Mouse (Mus musculus) cerebellum, postnatal 4 days (tissue): Measurements from ENCODE around the gene Ostm1.

Experiments
- DNase-seq, 2 experiments: peaks; one replicate each; pipeline ENCODE4 v3.0.0; 2022; ENCODE audit warnings: low spot score in 2 of 2, mixed read lengths in 1 of 2

Ostm1 gene

DNA sequence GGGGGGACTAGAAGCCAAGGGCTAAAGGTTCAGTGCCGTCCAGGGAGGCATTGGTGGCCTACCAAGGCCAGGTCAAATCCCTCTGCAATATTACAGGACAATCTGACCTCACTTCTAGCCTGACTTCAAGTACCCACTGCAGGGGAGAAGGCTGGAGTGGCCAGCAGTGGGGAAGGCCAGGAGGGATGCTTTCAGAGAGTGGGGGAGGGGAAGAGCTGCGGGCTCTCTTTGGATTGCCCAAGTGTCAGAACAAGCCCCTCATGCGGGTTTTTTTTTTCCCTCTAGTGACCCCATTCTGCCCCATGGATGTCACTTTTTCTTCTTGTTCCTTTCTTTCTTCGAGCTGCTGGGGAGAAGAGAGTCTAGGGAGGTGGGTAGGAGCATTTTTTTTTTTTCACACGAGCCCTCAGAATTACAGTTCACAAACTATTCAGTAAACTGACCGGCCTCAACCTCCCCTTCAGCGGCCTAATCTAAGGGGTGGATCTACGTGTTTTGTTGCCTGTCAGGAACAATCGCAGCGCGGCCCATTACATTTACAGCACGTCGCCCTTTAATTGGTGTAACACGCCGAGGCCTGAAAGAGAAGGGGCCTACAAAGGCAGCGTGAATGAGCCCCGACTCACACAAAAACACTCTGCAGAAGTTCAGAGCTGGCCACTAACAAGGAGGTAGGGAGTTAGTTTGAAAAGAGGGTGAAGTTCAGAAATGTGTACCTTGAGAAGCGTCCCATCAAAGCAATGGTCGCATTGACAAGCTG, 47.2 kb downstream of the Ostm1 start:
- no peak for DNase-seq

DNA sequence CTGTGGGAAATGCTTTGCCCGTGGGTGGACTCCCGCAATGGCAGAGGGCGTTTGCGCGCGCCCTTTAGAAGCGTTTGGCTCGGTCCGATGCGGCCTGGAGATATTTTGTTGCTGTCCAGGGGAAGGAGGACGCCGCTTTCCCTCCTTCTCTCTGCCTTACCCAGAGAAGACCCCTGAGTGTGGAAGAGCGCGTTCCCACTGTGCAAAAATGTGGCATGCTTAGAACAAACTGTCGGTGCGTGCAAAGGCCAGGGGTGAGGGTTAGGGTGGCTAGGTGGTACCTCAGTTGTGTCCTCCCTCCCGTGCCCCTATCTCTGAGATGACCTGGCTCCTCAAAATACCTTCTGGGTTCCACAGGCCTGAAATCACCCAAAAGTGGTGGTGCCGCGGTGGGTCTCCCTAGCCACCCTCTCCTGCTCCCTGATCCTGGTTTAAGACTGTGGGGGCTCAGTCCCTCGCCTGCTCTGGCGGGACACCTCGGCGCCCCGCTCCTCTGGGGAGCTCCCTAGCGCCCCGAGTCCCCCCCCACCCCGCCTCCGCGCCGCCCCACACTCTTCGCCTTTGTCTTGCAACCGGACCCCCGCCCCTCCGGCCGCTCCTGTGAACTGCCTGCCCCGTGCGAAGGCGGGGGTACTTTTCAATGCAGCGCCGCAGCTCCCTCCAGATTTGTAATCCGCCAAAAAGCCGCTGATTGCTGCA, 48.3 kb downstream of the Ostm1 start:
- no peak for DNase-seq

DNA sequence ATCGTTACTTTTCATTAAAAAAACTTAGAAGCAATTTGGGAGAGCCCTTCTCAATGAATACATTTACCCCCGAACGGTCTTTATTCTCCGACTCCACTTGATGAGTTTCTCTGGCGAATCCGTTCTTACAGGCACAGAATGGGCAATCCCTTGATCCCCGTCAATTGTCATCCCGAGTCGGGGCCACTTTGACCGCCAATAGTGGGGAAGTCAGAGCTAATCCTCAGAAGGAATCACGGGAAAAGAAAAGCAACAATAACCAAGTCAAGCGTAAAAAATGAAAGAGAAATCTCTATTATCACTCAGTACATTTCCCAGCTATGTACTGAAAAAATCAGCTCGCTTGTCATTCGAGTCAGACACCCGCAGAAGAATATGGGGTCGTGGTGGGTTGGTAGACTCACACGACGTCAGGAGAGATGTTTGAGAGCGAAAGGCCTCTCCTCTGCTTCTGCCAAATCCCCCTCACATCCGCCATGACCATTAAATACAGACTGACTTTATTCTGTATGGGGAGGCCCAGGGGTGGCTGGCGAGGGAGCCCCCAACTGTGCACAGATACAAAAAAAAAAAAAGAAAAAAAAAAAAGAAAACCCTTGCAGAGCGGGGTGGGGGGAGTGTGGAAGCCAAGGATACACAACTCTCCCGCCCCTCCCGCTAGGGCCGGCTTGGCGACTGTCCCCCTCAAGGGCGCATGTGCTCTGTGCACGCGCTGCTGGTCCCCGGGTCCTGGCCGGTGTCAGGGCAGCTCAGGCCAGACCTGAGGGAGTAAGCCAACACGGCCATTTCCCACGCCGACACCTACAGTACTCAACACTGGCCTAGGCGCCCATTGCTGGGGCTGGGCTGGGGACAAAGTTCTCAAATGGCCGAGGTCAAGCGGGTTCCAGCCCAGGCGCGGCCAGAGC, 49.1 kb downstream of the Ostm1 start:
- DNase-seq = no peak

DNA sequence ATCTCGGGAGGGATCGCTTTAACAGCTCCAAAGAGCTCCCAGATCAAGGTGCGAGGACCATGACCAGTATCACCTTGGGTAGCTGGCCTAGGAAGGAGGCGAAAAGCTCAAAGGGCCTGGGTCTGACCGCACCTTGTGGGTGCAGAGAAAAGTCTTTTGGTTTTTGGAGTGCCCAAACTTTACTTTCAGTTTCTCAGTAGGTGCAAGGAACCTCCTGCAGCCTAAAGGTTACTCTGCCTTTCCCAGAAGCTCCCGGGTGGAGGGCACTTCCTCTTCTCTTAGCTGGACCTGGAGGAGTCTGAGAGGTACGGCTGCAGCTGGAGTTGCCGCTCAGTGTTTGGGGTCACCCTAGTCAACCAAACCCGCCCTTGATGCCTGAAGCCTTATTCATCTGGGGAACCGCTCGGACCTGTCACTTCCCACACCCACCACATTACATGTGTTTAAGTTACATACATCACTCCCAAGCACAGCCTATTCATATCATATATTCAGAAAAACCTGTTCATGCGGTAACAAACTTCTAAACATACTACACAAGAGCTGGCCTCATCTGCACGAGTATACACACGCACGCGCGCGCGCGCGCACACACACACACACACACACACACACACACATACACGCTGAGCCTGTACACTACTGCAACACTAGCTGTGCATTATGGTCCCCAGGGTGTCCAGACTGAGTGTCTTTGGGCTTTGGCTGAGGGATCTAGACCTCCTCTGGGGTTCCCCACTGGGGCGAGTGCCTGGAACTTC, 49.9 kb downstream of the Ostm1 start:
- DNase-seq = no peak

DNA sequence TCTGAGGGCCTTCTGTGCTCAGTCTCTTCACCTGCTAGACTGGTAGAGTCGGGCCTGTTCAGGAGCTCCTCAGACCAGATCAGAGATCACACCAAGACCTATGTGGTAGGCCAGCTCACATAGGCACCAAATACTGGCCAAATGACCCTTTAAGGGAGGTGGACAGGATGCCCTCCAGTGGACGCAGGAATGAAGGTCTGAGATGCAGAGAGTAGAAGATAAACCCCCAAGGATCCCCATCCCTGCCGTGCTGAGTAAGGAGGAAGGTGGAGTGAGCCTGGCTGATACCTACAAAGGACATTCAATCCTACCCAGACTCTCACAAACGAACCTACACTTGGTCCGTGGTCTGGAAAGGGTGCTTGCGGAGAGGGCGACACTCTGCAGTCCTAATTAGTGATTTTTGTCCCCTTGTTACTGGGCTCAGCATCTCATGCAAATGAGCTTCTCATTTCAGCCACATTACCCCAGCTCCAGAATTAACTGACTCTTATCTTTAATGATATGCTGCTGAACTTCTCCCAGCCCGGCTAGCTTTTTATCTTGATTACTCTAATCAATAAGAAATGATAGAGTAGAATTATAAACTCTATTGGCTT, 50.6 kb downstream of the Ostm1 start:
- DNase-seq = no peak

DNA sequence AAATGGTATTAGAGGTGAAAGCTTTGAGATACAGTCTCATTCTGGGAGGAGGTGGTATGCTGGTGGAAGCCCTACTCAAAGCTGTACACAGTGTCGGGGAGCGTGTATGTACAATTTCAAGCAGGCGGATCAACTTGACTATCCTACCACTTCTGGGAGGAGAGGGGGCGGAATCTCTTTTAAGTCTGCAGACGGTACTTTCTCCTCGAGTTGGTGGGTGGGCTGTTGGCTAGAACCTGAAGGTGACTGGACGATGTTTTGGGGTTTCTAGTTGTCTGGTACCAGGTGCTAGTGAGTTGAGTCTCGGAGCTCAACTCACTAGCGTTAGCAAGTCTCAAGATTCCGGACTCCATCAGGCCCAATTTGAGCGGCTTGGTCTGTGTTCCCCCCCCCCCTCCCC, 51.4 kb downstream of the Ostm1 start:
- DNase-seq = no peak

DNA sequence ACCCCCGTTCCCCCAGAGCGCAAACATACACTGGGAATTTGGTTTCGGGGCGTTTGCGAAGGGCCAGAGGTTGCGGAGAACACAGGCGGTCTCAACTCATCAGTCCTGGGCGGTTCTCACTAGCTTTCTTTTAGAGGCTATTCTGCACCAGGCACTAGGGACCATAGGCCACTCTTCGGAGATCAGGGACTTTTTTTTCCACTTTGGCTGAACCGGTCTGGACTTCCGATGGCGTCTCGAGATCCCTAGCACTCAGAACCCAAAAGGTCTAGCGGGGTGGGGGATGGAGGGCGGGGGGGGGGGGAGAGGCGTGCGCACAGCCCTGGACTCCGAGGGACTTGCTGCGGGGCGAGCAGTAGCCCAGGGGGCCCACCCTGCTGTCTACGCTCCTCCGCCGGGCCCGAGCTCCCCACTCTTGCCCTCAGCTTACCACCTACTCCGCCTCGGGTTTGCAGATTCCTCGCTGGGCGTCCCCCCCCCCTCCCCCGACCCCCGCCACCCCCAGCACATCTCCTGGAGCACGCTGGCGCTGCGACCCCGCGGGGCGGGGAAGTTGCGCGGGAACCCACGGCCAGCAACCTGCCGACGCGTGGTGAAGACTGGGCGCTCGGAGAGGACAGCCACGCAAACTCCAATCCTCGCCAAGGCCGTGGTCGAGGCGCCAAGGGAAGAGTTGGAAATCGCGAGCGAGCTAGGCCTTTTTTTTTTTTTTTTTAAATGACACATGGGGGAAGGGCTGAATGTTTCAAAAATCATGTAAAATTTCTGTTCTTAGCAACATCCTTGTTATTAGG, 52.1 kb downstream of the Ostm1 start:
- no peak for DNase-seq

DNA sequence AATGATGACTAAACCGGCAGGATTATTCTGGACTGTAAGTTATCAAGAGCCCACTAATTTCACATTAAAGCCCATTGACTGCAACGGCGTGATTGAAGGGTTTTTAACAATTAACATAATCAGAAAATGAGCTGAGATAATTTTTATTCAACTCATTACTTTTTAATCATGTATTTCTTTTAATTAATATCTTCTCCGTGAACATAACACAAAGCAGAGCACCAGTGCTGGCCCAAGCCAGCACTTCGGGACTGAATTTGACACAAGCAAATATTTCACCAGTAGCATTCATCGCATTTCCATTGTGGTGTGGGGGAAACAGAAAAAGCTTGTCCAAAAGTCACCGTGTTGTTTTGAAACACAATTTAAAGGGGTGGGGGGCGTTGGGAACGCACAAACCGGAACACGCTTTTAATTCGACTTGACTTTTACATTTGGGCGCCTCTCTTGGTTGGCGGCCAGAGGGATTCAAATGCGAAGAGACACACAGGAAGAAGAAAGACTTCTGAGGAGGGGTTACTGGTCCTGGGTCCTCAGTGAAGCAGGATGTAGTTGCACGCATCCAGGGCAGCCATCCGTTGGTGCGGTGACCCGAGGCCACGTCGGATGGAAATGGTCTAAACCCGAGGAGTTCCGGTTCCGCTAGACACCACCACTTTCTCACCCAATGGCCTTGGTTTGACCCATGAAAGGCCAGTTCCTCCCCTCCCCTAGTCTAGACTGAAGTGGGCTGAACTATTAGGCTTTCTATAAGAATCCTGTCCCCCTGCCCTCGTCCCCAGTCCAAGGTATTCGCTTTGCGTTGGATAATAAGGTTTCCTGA, 52.9 kb downstream of the Ostm1 start:
- DNase-seq = no peak

DNA sequence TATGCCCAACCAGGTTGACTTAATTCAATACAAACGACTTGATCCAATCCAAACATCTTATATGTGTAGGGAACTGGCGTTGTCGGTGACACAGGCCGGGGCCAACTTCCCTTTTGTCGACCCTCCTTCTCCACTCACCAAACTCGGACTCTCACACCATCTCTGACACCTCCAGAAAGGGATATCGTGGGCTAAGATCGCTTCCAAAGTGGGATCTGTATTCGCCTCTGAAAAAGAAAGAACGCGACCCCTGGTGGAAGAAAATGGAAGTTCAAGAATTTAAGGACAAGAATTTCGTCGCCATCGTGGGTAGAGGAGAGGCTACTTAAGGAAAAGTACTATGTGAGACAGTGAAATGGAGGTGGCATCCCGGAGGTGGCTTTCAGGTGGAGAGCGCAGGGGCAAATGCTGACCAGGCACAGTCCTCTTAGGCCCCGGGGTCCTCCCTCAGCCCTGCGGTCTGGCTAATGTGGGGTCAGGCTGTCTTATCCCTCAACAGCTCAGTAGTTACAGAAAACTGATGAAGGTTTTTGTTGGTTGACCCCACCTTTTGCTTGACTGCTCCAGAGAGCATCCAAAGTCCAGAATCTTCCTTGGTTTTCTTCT, 53.7 kb downstream of the Ostm1 start:
- peak in 1 of 2 experiments; percentile 66 for DNase-seq

DNA sequence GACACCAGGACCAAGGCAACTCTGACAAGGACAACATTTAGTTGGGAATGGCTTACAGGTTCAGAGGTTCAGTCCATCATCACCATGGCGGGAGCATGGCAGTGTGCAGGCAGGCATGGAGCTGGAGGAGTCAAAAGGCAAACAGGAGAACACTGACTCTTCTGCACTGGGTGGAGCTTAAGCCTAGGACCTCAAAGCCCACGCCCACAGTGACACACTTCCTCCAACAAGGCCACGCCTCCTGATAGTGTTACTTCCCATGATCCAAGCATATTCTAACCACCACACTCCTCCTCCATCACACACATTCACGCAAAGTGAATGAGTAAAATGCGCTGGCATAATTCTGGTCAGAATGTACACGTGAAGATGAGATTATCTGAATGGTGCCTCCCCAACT, 56.2 kb downstream of the Ostm1 start:
- no peak for DNase-seq

DNA sequence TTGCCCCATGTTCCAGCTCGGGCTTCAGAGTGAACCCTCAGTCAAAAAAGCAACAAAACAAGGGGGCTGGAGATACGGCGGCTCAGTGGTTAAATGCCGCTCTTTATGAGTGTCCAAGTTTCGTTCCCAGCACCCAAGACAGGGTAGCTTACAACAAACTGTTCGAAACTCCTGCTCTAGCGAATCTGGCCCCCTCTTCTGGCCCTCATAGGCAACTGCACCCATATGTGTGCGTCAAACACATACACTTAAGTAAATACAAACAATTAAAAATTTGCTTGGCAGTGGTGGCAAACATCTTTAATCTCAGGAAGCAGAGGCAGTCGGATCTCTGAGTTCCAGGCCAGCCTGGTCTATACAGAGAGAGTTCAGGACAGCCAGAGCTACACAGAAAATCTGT, 60.0 kb downstream of the Ostm1 start:
- no peak for DNase-seq

DNA sequence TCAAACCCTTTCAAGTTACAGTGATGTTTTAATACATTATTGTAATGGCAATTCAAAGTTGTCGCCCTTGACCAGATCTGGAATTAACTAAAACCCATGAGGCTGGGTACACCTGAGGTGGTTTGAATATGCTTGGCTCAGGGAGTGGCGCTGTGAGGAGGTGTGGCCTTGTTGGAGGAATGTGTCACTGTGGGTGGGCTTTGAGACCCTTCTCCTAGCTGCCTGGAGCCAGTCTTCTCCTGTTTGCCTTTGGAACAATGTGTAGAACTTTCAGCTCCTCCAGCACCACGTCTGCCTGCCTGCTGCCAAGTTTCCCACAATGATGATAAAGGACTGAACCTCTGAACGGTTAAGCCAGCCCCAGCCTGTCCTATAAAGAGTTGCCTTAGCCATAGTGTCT, 62.7 kb downstream of the Ostm1 start:
- no peak for DNase-seq

DNA sequence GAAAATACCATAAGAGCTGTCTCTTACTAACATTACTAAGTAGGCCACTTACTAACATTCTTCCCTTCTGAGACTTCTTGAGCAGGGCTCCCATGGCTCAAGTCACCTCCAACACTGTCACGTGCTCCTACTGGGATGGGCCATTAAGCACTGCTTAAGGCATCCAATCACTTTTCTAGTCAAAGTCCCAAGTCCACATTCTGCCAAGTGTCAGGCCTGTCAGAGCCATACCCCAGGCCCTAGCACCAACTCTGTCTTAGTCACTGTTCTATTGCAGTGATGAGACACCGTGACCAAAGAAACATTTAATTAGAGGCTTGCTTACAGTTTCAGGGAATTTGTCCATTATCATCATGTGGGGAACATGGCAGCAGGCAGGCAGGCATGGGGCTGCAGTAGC, 78.3 kb downstream of the Ostm1 start:
- DNase-seq = no peak

DNA sequence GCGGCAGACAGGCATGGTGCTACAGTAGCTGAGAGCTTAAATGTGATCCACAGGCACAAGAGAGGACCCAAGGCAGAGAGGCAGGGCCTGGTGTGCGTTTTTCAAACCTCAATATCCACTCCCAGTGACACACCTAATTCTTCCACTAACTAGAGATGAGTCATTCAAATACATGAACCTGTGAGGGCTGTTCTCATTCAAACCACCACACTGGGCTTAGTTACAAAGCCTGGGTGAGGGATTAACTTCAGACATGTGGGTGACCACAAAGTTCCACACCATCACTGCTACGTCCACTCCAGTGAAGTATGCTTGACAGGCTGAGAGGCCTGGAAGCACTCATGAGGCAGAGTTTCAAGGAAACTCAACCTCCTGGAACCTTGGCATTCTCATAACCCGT, 86.3 kb downstream of the Ostm1 start:
- DNase-seq = no peak

DNA sequence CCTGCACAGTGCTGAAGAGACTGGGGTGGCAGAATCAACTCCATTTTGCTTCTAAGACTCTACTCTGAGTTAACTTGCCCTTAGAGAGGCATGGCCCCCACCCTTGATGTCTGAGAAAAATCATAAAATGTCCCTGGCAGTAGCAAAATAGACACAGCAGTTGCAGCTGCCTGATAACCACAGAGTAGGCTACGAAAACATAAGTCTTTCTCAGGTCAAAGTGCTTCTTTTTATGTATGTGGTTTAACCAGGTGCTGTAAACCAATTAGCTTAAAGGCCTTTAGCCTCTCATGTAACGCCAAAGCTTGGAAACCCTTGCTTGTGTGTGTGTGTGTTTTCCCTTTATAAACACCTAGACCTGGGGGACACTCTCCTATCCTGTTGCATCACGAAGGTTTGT, 89.2 kb downstream of the Ostm1 start:
- no peak for DNase-seq

DNA sequence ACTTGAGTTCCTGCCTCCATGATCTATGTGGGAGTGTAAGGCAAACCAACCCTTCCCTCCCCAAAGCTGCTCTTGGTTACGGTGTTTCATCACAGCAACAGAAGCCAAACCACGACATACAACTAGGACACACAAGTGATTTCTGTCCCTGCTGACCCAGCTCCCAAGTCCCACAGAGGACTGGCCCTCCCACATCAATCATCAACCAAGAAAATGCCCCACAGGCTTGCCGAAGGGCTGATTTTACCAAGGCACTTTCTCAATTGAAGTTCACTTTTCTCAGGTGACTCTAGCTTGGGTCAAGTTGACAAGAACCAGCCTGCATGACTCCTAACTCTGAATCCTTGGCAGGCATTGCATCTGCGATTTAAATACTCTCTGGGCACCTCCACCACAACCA, 91.9 kb downstream of the Ostm1 start:
- no peak for DNase-seq

DNA sequence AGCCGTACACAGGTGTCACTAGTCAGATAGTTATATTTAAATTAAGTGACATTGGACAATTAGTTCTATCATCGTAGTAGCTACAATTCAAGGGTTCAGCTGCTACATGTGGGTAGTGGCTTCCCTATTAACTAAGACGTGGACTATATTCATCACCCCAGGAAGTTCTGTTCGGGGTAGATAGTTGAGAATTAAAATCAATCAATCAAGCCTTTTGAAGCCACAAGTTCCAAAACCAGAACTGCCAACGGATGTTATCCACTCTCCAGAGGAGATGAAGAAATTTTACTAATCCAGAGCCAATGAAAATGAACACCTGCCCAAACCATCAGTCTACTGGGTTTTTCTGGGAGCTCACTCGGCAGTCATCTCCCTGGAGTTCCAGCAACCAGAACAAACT, 94.7 kb downstream of the Ostm1 start:
- DNase-seq = no peak

DNA sequence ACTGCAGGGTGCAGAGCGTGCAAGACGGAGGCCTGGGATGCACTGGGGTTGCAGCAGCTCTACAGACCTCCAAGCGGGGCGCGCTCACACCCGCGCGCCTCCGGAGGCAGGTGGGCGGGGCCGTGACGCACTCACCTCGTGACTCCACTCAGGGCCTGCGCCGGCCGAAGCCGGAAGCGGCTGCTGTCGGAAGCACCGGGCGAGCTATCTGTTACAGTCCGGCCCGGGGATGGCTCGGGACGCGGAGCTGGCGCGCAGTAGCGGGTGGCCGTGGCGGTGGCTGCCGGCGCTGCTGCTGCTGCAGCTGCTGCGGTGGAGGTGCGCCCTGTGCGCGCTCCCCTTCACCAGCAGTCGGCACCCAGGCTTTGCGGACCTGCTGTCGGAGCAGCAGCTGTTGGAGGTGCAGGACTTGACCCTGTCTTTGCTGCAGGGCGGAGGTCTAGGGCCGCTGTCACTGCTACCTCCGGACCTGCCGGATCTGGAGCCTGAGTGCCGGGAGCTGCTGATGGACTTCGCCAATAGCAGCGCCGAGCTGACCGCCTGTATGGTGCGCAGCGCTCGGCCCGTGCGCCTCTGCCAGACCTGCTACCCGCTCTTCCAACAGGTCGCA, 95.2 kb downstream of the Ostm1 start:
- DNase-seq = peak; percentile 84 to 90

DNA sequence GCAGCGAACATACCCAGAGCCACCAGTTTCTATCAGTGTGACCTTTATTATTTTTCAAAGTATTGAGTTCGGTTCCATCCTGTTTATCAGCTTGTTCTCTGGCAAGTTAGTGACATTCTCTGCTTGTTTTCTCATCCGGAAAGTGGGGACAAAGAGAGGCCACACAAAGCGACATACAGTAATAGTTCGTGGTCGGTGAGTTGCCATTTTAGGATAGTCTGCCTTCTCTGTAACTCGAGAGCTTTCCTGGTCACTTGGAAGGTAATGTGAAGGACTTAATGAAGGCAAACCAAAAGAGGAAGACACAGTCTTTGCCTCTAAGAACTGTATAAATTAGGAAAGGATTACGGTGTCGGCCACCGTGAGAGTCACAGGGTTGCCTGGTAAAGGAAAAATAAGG, 96.0 kb downstream of the Ostm1 start:
- DNase-seq = no peak
